Mouse (Mus musculus): ENCODE results near the gene 5730596B20Rik. TPM values are rescaled to one million over a fixed set of nuclear protein-coding genes. Genes with fewer than 3 reads are reported as not detected.

5730596B20Rik gene
- polyA plus RNA-seq, 1 experiment from 2014 or later: 0.99 TPM

DNA sequence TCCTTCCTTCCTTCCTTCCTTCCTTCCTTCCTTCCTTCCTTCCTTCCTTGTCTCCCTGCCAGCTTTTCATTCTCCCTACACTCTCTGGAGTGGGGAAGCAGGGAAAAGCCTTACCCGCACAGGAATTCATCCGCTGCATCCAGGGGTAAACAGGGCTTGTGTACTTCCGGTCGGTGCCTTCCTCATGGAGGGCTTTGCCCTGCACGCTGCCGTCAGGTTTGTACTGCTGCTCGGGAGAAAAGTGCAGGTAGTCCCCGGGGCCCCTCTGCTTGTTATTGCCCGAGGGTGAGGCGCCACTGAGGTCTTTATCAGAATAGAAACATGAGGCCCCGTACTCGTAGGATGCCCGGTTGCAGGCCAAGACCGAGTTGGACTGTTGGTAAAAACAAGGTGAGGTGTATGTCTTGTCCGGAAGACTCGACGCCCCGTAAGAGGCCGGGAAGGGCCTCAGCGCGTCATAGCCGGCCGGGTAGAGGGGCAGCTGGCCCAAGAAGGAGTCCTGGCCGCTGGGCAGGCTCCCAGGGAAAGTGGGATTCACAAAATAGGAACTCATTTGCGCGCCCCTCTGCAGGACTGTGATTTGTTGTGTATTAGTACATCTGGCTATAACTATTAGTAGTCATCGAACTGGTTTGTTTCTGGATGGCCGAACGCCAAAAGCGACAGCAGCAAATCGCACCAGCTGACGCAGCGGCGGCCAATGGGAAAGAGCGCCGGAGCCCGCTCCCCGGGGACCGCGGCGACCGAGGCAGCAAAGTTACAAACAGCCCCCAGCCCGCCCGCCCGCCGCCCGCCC is 31.0 kb downstream of the 5730596B20Rik start, which contains the start of gene Hoxa6:
Gene Hoxa6 (minus strand): TSS at position 651 of the 796 bp plus-strand sequence.
- peaks cover 2% of the 10 kb centered on the region; the same call in 1 of the 2 replicates for H3K36me3 ChIP-seq (ENCODE audit: control insufficient read depth, insufficient read depth, low read length)
- DNase-seq (ENCODE audit: low spot score): peak; percentile 81
- no peak for ATAC-seq (ENCODE audit: insufficient number of reproducible peaks, low FRiP score, low TSS enrichment, low read depth)
- H3K4me1 ChIP-seq (ENCODE audit: control insufficient read depth, insufficient read depth, low read length): peaks cover 65% of the 10 kb centered on the region
- H3K4me3 ChIP-seq (ENCODE audit: low read depth, low read length): peak within 1 kb of the TSS; percentile 70
- peak within 1 kb of the TSS; percentile 98 for H3K4me2 ChIP-seq (ENCODE audit: low read depth, severe bottlenecking)
- no peaks in the 10 kb centered on the region for H3K9me3 ChIP-seq (ENCODE audit: control insufficient read depth, low read length)
- H3K27me3 ChIP-seq (ENCODE audit: control insufficient read depth, insufficient read depth, low read length): no peaks in the 10 kb centered on the region
- H3K27ac ChIP-seq (replicated peaks; ENCODE audit: low read depth, low read length): peak within 1 kb of the TSS; percentile 70
- H3K9ac ChIP-seq (ENCODE audit: low read length): peak within 1 kb of the TSS; percentile 74
- under 1% methylated on average over 44 of the region's 47 CpGs for WGBS

DNA sequence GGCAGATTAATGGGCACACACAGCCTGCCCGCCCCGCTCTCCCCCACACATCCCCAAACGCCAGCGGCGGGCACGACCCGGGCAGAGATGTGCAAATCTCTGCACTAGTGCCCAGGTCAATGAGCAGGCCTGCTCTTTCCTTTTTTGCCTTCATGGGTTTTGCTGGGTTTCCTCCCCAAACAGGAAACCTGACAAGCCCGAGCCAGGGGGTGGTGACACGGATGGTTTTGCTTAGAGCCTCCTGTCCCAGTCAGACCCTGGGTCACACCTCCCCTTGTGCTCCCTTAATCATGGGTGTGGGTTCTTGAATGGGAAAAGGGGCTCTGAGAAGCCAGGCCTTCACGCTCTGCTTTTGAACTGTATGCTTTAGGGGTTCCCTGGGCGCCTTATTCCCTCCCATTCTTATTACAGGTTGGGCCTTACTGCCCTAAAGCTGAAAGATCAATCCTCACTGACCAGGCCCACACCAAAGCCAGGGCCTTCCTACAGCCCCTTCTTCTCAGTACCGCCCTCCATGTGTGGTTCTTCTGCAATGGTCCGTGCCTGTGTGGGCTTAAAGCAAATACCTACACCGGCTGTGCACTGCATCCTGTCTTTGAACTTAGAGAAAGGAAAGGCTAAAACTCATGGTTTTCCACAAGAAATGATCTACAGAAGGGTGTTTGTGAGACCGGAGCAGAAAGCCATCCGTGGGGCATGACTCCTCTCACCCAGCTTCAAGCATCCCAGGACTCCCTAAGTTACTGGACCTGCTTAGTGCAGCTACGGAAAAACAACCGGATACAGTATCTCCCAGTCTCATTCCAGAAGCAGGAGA is 31.8 kb downstream of the 5730596B20Rik start:
- Histone ChIP-seq H3K4me2 (ENCODE audit: low read depth, severe bottlenecking) (peak overlapping the region; percentile 95), H3K36me3 (ENCODE audit: control insufficient read depth, insufficient read depth, low read length) (peaks cover 2% of the 10 kb centered on the region; the same call in 1 of the 2 replicates), H3K9me3 (ENCODE audit: control insufficient read depth, low read length) (no peaks in the 10 kb centered on the region), H3K27me3 (ENCODE audit: control insufficient read depth, insufficient read depth, low read length) (no peaks in the 10 kb centered on the region), H3K4me1 (ENCODE audit: control insufficient read depth, insufficient read depth, low read length) (peaks cover 62% of the 10 kb centered on the region), H3K27ac (replicated peaks; ENCODE audit: low read depth, low read length) (peak overlapping the region; percentile 70), H3K4me3 (ENCODE audit: low read depth, low read length) (peak overlapping the region; percentile 70), H3K9ac (ENCODE audit: low read length) (peak overlapping the region; percentile 74)
- 3% methylated on average over 16 of the region's 18 CpGs for WGBS
- DNase-seq (ENCODE audit: low spot score) (peak; percentile 54), ATAC-seq (ENCODE audit: insufficient number of reproducible peaks, low FRiP score, low TSS enrichment, low read depth) (no peak)

DNA sequence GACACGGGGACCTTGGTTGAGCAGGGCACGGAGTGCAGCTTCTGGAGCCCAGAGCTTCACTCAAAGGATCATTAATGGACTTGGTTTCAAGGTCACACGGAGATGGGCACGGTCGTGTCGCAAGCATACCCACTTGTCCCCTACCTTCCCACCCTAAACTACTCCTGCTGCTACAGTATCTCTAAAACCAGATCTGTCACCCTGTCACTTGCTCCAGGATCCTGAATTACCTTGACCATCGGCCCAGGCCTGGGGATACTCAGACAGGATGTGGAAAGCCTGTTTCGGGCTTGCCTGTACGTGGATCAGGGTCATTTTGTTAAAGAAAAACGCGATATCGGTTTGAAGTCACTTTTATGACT is 32.4 kb downstream of the 5730596B20Rik start:
- peak overlapping the region; percentile 74 for H3K9ac ChIP-seq (ENCODE audit: low read length)
- H3K4me1 ChIP-seq (ENCODE audit: control insufficient read depth, insufficient read depth, low read length): peaks cover 62% of the 10 kb centered on the region
- H3K27me3 ChIP-seq (ENCODE audit: control insufficient read depth, insufficient read depth, low read length): no peaks in the 10 kb centered on the region
- DNase-seq (ENCODE audit: low spot score) (no peak), ATAC-seq (ENCODE audit: insufficient number of reproducible peaks, low FRiP score, low TSS enrichment, low read depth) (no peak)
- H3K4me3 ChIP-seq (ENCODE audit: low read depth, low read length): peak overlapping the region; percentile 70
- WGBS: 2% methylated on average over 12 of the region's 12 CpGs
- H3K4me2 ChIP-seq (ENCODE audit: low read depth, severe bottlenecking): peak overlapping the region; percentile 95
- peaks cover 2% of the 10 kb centered on the region; the same call in 1 of the 2 replicates for H3K36me3 ChIP-seq (ENCODE audit: control insufficient read depth, insufficient read depth, low read length)
- H3K27ac ChIP-seq (replicated peaks; ENCODE audit: low read depth, low read length): no peak overlapping the region
- H3K9me3 ChIP-seq (ENCODE audit: control insufficient read depth, low read length): no peaks in the 10 kb centered on the region

DNA sequence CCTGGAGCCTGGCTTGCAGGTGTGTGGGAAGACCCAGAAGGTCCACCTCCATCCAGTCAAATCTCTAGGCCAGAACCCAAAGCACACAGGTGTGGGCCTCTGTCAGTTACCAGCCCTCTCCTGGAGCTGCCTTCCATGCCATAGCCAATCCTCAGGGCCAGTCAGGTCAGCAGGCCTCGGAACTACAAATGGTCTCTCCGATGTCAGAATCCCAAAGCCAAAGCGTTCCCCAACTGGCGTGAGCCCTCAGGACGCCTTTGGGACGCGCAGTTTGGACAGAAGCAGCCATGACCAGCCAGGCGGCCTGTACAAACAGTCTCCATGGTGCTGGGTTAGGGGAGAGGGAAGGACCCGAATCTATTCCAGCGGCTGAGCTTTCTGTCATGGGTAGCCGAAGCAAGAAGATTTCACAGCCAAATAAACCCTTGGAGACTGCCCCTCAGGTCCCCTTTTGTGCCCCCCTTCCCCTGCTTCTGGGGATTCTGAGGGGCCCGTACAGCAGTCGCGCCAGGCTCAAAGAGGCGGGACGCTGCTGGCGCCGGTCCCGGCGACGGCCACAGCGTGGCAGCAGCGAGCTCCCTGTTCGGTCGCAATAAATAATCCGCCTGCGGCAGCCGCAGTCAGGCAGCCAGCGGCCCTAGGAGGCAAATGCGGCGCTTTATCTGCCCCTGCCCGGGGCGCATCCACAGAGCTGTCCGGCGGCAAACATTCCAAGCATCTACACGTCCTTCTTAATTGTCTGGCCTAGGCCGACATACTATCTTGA is 34.1 kb downstream of the 5730596B20Rik start:
- under 1% methylated on average over 37 of the region's 37 CpGs for WGBS
- ATAC-seq (ENCODE audit: insufficient number of reproducible peaks, low FRiP score, low TSS enrichment, low read depth): peak; percentile 27; the same call in 1 of the 2 replicates
- no peaks in the 10 kb centered on the region for H3K9me3 ChIP-seq (ENCODE audit: control insufficient read depth, low read length)
- DNase-seq (ENCODE audit: low spot score): peak; percentile 92
- peak overlapping the region; percentile 95 for H3K4me2 ChIP-seq (ENCODE audit: low read depth, severe bottlenecking)
- peak overlapping the region; percentile 93 for H3K27ac ChIP-seq (replicated peaks; ENCODE audit: low read depth, low read length)
- H3K36me3 ChIP-seq (ENCODE audit: control insufficient read depth, insufficient read depth, low read length): no peaks in the 10 kb centered on the region
- H3K4me1 ChIP-seq (ENCODE audit: control insufficient read depth, insufficient read depth, low read length): peaks cover 63% of the 10 kb centered on the region
- H3K4me3 ChIP-seq (ENCODE audit: low read depth, low read length): peak overlapping the region; percentile 70
- peak overlapping the region; percentile 93 for H3K9ac ChIP-seq (ENCODE audit: low read length)
- H3K27me3 ChIP-seq (ENCODE audit: control insufficient read depth, insufficient read depth, low read length): no peaks in the 10 kb centered on the region

DNA sequence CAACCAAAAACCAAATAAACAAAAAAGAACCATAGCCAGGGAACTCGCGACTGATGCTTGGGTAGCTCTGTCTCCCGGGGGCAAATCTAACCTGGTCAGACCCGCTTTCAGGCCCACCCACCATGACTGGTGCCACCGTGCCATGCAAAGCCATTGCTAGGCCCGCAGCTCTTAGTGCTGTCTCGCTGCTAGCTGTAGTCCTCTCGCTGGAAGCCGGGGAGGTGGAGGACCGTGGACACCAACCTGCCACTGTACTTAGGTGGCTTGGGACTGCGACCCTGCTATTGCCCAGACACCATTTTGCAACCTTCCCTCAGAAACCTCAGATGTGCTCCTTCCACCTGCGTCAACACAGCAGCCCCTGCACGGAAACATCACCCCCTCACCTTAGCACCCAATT is 34.7 kb downstream of the 5730596B20Rik start:
- H3K9ac ChIP-seq (ENCODE audit: low read length): peak overlapping the region; percentile 93
- ATAC-seq (ENCODE audit: insufficient number of reproducible peaks, low FRiP score, low TSS enrichment, low read depth): no peak
- no peaks in the 10 kb centered on the region for H3K36me3 ChIP-seq (ENCODE audit: control insufficient read depth, insufficient read depth, low read length)
- H3K27ac ChIP-seq (replicated peaks; ENCODE audit: low read depth, low read length): peak overlapping the region; percentile 93
- no peak for DNase-seq (ENCODE audit: low spot score)
- H3K4me1 ChIP-seq (ENCODE audit: control insufficient read depth, insufficient read depth, low read length): peaks cover 57% of the 10 kb centered on the region
- peak overlapping the region; percentile 95 for H3K4me2 ChIP-seq (ENCODE audit: low read depth, severe bottlenecking)
- H3K9me3 ChIP-seq (ENCODE audit: control insufficient read depth, low read length): no peaks in the 10 kb centered on the region
- H3K4me3 ChIP-seq (ENCODE audit: low read depth, low read length): peak overlapping the region; percentile 70
- H3K27me3 ChIP-seq (ENCODE audit: control insufficient read depth, insufficient read depth, low read length): no peaks in the 10 kb centered on the region
- 1% methylated on average over 13 of the region's 13 CpGs for WGBS

DNA sequence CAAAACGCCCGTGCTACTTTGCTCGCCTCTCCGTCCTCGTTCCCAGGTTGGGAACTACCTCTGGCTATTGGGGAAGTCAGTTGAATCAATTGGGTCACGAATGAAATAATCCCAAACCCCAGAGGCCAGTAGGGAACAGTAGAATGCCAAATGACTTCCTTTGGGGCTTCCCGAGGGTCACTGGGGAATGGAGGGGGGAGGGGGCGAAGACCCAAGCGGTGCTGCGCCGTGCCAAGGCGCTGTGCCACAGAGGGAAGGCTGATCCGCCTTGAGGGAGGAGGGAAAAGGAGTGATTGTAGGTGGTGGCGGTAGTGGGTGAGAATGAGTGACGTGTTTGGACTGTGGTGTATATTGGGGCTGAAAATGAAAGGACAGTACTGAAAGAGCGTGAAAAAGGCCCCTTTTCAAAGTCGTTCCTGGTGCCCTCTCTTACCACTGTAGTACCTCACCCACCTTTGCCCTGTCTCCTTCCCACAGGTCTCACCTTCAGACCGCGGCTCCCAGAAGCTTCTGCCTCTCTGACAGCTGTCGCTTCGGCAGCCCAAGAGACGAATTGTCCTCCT is 35.3 kb downstream of the 5730596B20Rik start:
- Histone ChIP-seq H3K4me3 (ENCODE audit: low read depth, low read length) (peak overlapping the region; percentile 70), H3K9me3 (ENCODE audit: control insufficient read depth, low read length) (no peaks in the 10 kb centered on the region), H3K9ac (ENCODE audit: low read length) (peak overlapping the region; percentile 93), H3K36me3 (ENCODE audit: control insufficient read depth, insufficient read depth, low read length) (no peaks in the 10 kb centered on the region), H3K4me1 (ENCODE audit: control insufficient read depth, insufficient read depth, low read length) (peaks cover 51% of the 10 kb centered on the region), H3K27ac (replicated peaks; ENCODE audit: low read depth, low read length) (peak overlapping the region; percentile 93), H3K27me3 (ENCODE audit: control insufficient read depth, insufficient read depth, low read length) (no peaks in the 10 kb centered on the region), H3K4me2 (ENCODE audit: low read depth, severe bottlenecking) (peak overlapping the region; percentile 95)
- under 1% methylated on average over 22 of the region's 22 CpGs for WGBS
- DNase-seq (ENCODE audit: low spot score) (peak; percentile 66), ATAC-seq (ENCODE audit: insufficient number of reproducible peaks, low FRiP score, low TSS enrichment, low read depth) (no peak)

DNA sequence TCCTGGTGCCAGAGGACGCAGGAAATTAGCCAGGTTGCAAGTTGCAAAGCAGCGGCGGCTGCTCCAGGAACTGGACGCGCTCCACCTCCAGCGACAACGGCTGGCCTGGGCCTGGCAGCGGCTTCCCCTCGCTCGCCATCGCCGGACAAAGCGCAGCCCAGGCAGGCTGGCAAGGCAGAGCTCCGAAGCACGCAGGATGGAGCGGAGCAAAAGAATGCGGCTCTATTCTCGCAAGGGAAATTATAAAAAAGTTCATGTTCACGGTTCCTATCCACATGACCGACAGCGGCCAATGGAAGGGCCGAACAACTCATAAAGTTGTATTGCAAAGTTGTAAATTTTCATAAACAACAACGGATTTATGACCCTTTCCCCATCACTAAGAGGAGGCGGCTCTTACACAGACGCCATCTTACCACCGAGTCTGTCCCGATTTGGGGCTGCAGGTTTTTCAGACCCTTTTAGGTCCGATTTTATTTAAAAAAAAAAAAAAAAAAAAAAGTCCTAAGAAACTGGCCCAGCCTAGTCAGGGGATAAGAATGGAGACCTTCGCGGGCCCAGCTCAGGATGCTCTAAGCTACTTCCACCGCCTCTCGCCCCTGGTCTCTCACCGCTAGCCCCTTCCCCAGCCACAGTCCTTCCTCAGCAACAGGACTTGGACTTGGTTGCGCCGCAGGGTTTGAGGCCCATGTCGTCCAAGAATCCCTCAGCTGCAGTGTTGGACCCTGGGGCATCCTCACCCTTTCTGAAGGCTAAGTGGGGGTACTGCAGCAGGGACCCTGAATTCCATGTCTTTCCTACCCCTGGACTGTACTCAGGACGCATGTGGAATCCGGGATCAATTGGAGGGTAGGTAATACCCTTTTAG is 36.1 kb downstream of the 5730596B20Rik start, which contains the start of the genes Hoxa3 and Gm28308:
Gene Hoxa3 (minus strand): TSS at position 218 of the 868 bp plus-strand sequence.
Gene Gm28308 (minus strand): TSS at position 221 of the 868 bp plus-strand sequence.
- peak within 1 kb of the TSS; percentile 93 for H3K9ac ChIP-seq (ENCODE audit: low read length)
- H3K4me2 ChIP-seq (ENCODE audit: low read depth, severe bottlenecking): peak within 1 kb of the TSS; percentile 95
- peak within 1 kb of the TSS; percentile 70 for H3K4me3 ChIP-seq (ENCODE audit: low read depth, low read length)
- no peaks in the 10 kb centered on the region for H3K9me3 ChIP-seq (ENCODE audit: control insufficient read depth, low read length)
- DNase-seq (ENCODE audit: low spot score) (peak; percentile 86), ATAC-seq (ENCODE audit: insufficient number of reproducible peaks, low FRiP score, low TSS enrichment, low read depth) (peak; percentile 69)
- peaks cover 53% of the 10 kb centered on the region for H3K4me1 ChIP-seq (ENCODE audit: control insufficient read depth, insufficient read depth, low read length)
- peak within 1 kb of the TSS; percentile 93 for H3K27ac ChIP-seq (replicated peaks; ENCODE audit: low read depth, low read length)
- no peaks in the 10 kb centered on the region for H3K36me3 ChIP-seq (ENCODE audit: control insufficient read depth, insufficient read depth, low read length)
- WGBS: 1% methylated on average over 38 of the region's 38 CpGs
- H3K27me3 ChIP-seq (ENCODE audit: control insufficient read depth, insufficient read depth, low read length): no peaks in the 10 kb centered on the region
